Mouse (Mus musculus) 416B (cell line): ENCODE data around the gene Ufsp2.

Source experiments
- DNase-seq: peaks from one replicate; pipeline ENCODE4 v3.0.0; 2011; ENCODE audit warnings: low read depth

The Ufsp2 gene

GRCm38 (mm10) chr8:45975126-45975836 lies at the start of gene Ufsp2, which contains the start of gene 1700029J07Rik:
TSS of gene Ufsp2 (plus strand) at chr8:45975528.
TSS of gene 1700029J07Rik (minus strand) at chr8:45975252.
- DNase-seq, result peak; percentile 99

GRCm38 (mm10) chr8:45934582-45935014 lies 40.7 kb upstream of the Ufsp2 start, which contains the start of gene Ccdc110:
TSS of gene Ccdc110 (plus strand) at chr8:45934619.
- DNase-seq, result peak; percentile 84

GRCm38 (mm10) chr8:45936986-45937385 lies 38.3 kb upstream of the Ufsp2 start:
- DNase-seq, result no peak

GRCm38 (mm10) chr8:45946283-45946682 lies 29.0 kb upstream of the Ufsp2 start:
- DNase-seq, result no peak

GRCm38 (mm10) chr8:45950622-45951021 lies 24.7 kb upstream of the Ufsp2 start:
- no peak for DNase-seq

GRCm38 (mm10) chr8:45970894-45971293 lies 4.4 kb upstream of the Ufsp2 start:
- DNase-seq, result peak; percentile 36

- no peak for DNase-seq
Observed at GRCm38 (mm10) chr8:45973988-45974505, 1.3 kb upstream of the Ufsp2 start.

- peak; percentile 16 for DNase-seq
Observed at GRCm38 (mm10) chr8:45975837-45976468, 625 bp downstream of the Ufsp2 start.

- DNase-seq, result peak; percentile 55
Observed at GRCm38 (mm10) chr8:45986665-45987064, 11.3 kb downstream of the Ufsp2 start.

- no peak for DNase-seq
Observed at GRCm38 (mm10) chr8:45988189-45988588, 12.9 kb downstream of the Ufsp2 start.

- peak; percentile 41 for DNase-seq
Observed at GRCm38 (mm10) chr8:45990631-45991310, 15.4 kb downstream of the Ufsp2 start.

- peak; percentile 33 for DNase-seq
Observed at GRCm38 (mm10) chr8:45994111-45994510, 18.8 kb downstream of the Ufsp2 start.

- DNase-seq, result peak; percentile 49
Observed at GRCm38 (mm10) chr8:45995576-45995975, 20.2 kb downstream of the Ufsp2 start.

GRCm38 (mm10) chr8:45998228-45998627 lies 22.9 kb downstream of the Ufsp2 start:
- peak; percentile 28 for DNase-seq

- DNase-seq, result no peak
Observed at GRCm38 (mm10) chr8:45999138-45999783, 23.9 kb downstream of the Ufsp2 start, which contains the start of gene Lrp2bp. TSS of gene Lrp2bp (plus strand) at chr8:45999303.

- peak; percentile 99 for DNase-seq
Observed at GRCm38 (mm10) chr8:45999784-46000705, 24.7 kb downstream of the Ufsp2 start.

GRCm38 (mm10) chr8:46005596-46005995 lies 30.3 kb downstream of the Ufsp2 start, which contains the start of gene Ankrd37:
TSS of gene Ankrd37 (minus strand) at chr8:46005707.
- DNase-seq, result no peak

- DNase-seq, result no peak
Observed at GRCm38 (mm10) chr8:46007050-46007672, 31.8 kb downstream of the Ufsp2 start.

GRCm38 (mm10) chr8:46010306-46010705 lies 35.0 kb downstream of the Ufsp2 start:
- DNase-seq, result no peak
